Mouse (Mus musculus): ENCODE measurements around the gene Gtf3c2. TPM values are rescaled to one million over a fixed set of nuclear protein-coding genes. Genes with fewer than 3 reads are reported as not detected.

The Gtf3c2 gene
- 168 TPM for total RNA-seq (2023)

DNA sequence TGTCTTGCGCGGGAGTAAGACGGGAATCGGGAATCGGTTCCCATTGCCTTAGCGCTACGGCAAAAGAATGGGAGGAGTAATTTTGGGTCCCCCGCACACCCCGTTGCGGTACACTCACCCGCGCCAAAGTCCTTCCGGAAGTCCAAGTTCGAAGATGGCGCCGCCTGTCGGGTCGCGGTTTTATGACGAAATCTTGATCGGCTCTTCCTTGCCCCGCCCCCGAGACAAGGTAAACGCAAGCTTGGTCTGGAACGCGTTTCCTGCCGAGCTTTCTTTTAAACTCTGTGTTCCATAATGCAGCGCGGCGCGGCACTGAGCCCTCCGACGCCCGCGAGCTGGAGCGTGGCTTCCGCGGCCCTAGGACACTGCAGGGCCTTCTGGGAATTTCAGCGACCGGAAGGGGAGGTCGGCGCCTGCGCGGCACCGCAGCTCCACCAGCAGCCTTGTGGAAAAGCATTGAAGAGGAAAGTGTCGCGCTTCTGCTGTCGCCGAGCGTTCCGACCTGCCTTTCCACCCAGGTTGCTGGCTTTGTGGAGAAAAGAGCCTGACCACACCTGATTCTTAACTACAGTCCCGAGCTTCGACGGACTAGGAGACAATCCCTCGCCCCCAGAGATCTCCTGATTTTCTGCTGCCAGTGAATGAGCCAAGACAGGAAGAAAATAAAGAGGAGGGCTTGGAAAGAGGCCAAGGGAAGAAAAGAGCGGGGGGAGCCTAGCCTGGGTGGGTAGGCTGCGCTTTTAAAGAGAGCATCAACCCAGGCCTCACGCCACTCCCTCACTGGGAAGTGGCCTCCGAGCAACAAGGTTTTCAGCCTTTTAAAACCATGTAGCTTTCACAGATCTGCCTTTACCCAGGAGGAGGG, at the start of gene Gtf3c2, which contains the start of gene Gm29609:
Gene Gtf3c2, minus strand, starts transcription at position 379 of the 865 bp plus-strand sequence.
Gene Gm29609, minus strand, starts transcription at position 146 of the 865 bp plus-strand sequence.

DNA sequence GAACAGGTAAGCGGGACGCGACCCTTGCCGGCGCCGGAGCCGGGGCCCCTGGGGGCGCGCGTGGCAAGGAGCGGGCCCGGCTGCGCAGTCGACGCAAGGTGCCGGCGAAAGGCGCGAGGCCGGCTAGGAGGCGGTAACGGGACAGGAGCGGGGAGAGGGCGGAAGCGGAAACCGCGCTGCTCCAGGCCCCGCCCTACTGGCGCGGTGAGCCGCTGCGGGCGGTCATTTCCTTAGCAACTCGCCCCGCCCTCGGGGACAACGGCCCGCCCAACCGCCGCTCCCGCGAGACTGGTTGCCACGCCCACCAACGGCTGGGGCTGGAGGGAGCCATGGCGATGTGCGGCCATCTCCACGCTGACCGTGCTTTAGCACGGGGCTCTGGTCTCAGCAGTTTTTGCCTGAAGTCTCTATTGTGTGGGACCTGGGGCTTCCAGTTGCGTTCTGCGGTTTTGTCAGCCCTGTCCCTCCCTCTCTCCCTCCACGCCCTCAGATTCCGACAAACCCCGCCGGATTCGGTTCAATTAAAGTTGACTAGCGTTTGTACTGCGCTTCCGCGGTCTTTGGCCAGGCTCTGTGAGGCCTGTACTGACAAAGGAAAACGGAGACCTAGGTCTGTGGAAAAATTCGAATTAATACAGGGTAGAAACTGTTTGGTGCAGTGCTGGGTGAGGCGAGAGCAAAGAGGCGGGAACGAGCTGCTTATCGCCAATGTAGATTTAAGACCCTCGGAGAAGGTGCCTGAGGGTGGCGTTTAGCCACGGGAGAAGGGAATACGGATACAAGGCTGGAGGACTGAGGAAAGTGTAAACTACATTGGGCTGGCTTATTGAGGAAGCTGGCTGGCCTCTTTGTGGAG, 40.7 kb upstream of the Gtf3c2 start, which contains the start of gene Ppm1g:
Gene Ppm1g, minus strand, starts transcription at position 240 of the 856 bp plus-strand sequence.

DNA sequence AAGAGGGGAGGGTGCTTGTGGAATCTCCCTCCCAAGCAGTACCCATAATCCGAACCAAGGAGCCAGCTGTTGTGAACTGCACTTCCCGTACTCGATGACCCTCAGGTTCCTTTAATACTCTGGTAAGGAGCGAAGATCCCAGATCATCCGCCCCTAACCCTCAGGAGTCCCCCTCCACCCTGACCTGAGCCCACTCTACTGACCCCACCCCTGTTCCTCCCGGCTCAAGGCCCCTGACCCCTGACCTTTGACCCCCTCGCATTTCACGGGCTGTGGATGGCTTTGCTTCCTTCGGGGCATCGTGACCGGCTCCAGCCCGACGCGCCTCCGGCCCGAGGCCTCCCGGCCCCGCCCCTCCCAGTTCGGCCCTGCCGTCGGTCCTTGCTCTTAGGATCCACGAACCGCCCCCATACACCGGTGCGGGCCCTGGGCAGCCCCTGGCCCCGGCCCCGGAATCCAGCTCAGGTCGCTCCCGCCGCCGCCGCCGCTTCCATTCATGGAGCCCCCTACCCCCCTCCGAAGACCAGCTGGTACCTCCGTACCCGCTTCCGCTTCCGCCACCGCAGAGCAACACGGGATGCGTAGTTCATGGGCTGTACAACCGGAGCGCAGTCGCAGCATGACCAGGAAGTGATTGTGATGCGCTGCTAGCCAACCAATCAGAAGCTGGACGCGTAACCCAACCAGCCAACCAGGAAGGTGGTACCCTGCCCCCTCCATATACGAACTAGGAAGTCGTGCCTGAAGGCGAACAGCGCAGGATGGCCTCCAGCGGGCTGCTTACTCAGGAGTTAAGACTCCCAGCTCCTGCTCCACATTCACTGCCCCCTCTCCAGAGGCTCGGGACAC, 22.0 kb upstream of the Gtf3c2 start, which contains the start of gene Zfp513:
Gene Zfp513, minus strand, starts transcription at position 562 of the 849 bp plus-strand sequence.

DNA sequence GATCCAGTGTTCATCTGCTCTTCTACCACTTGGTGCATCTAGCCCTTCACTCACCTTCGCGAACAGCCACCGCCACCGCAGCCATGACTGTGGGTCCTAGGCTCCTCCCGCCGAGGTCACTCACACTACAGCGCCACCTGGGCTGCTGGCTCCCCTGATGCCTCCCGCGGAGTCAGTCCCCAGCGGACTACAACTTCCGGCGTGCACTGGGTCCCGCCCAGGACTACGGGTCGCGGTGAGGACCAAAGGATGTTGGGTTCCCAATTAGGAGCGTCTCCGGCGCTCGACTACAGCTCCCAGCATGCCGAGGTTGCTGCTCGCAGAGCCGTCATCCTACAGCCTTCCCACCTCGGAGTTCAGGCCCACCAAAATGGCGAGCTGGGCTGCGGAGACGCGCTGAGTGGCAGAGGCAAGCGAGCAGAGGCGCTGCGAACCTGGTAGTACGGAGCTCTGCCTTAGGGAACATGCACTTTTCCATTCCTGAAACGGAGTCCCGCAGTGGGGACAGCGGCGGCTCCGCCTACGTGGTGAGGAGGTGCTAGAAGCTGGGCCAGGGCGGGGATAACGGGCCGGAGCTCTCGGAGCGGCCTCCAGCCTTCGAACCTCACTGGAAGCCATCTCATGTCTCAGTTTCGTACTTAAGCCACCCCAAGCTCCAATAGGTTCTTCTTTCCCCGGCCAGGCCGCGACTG, 13.1 kb upstream of the Gtf3c2 start, which contains the start of the genes Snx17 and Eif2b4:
Gene Snx17, plus strand, starts transcription at position 289 of the 692 bp plus-strand sequence.
Gene Eif2b4, minus strand, starts transcription at position 492 of the 692 bp plus-strand sequence.

DNA sequence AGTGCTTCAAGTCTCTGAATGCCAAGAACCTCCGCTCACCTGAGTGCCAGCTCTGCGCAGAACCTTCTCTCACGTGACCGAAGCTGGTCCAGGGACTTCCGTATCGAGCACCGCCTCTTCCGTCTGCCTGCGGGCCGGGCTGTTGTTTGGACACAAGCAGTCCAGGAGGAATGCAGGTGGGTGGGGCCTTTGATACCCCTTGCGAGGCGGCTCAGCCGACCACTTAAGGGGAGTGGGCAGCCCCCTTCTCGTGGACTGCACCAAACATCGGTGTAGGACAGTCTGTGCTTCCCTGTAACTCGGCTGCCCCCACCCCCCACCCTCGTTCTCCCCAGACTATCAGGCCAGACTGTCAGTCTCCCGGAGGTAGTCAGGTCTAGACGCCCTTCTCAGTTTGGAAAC, 25.8 kb downstream of the Gtf3c2 start, which contains the start of gene Mpv17:
Gene Mpv17, minus strand, starts transcription at position 100 of the 402 bp plus-strand sequence.

DNA sequence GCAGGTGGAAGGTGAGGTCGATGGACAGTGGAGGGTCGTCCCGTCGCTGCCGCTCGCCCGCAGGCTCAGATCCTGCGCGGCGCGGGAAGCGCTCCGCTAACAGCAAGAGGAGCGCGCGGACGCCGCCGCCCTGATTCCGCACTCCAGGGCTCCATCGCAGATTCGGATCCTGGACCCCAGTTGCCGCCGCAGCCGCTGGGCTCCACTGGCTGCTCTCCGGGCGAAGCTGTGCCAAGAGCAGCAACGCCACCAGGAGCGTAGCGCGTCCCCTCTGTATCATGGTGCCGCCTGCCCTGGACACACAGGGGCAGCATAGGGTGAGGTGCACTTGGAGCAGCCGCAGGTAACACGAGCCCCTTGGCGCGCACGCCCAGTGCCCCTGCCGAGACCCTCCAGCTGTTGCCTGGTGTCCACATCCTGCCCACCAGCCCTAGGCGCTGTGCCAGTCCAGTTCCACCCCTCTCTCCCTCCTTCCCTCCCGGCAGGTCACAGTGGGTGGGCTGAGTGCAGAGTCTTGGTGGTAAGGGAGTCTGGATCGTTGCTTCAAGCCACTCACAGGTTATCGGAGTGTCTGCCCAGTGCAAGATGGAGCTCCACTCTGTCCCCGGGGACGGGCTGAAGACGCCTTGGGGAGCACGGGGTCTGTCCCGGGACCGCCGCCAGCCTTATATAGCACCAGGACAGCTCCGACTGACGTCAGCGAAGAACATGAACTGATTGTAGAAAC, 41.5 kb downstream of the Gtf3c2 start, which contains the start of gene Ucn:
Gene Ucn, minus strand, starts transcription at position 589 of the 727 bp plus-strand sequence.

DNA sequence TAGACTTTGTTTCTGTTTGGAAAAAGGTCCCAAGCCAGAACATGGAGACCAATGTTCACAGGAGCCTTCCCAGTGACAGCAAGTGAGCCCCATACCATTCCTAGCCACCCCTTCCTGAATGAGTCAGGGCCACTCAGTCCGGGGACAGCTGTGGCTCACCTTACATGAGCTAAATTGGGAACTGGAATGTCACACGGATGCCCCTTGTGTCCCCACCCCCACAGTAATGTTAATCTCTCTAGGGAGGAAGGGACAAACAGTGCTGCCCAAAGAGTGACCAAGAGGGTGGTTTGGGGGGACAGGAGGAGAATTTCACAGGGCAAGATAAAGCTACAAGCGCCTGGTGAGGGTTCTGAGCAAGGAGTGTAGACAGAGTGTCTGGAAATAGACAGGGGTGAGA, 63.6 kb downstream of the Gtf3c2 start, which contains the start of gene Trim54:
Gene Trim54, plus strand, starts transcription at position 359 of the 400 bp plus-strand sequence.

DNA sequence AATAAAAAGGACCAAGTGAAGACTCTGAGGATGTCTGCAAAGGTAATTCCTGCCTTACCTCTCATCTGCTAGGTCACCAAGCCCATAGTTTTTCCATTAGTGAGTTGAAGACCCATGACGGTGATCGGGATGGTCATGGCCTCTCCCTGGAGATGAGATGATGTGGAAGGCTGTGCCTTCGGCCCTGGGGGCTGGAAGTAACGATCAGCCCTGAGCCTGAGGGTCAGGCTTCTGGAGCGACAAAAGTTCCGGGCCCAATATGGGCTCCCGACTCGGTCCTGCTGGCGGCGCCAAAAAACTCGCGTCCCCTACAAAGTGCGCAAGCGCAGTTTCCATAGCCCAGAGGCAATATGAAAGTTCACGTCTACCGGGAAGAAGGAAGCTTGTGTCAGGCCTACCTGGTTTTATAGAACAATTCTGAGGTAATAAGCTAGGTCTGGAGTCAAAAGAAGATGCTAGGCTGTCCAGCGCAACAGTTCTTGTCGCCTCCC, 71.9 kb downstream of the Gtf3c2 start, which contains the start of gene Slc30a3:
Gene Slc30a3, minus strand, starts transcription at position 238 of the 491 bp plus-strand sequence.

Other genes with a start within 250 kb of the Gtf3c2 start
- gene Cgref1, start 234.6 kb downstream of the Gtf3c2 start, total RNA-seq (2023): not detected
- gene Preb, start 219.8 kb downstream of the Gtf3c2 start, total RNA-seq (2023): 163 TPM
- gene Tcf23, start 211.5 kb downstream of the Gtf3c2 start, total RNA-seq (2023): not detected
- gene Atraid, start 131.8 kb downstream of the Gtf3c2 start, total RNA-seq (2023): 32.9 TPM
- 9.5 TPM for gene Slc5a6, start 131.2 kb downstream of the Gtf3c2 start, total RNA-seq (2023)
- 50.3 TPM for gene Cad, start 125.4 kb downstream of the Gtf3c2 start, total RNA-seq (2023)
- not detected for gene Dnajc5g, start 73.9 kb downstream of the Gtf3c2 start, total RNA-seq (2023)
- gene Slc30a3, start 71.9 kb downstream of the Gtf3c2 start, total RNA-seq (2023): 1.3 TPM
- not detected for gene Trim54, start 63.4 kb downstream of the Gtf3c2 start, total RNA-seq (2023)
- gene Ucn, start 41.3 kb downstream of the Gtf3c2 start, total RNA-seq (2023): not detected
- gene Mpv17, start 25.9 kb downstream of the Gtf3c2 start, total RNA-seq (2023): 18.9 TPM
- 5.2 TPM for gene Gm29609, start 233 bp downstream of the Gtf3c2 start, total RNA-seq (2023)
- 68.5 TPM for gene Snx17, start 13.1 kb upstream of the Gtf3c2 start, total RNA-seq (2023)
- gene Eif2b4, start 13.3 kb upstream of the Gtf3c2 start, total RNA-seq (2023): 36.4 TPM
- 27.9 TPM for gene Zfp513, start 22.2 kb upstream of the Gtf3c2 start, total RNA-seq (2023)
- gene Ppm1g, start 40.5 kb upstream of the Gtf3c2 start, total RNA-seq (2023): 128 TPM
- 190 TPM for gene Nrbp1, start 60.7 kb upstream of the Gtf3c2 start, total RNA-seq (2023)
- not detected for gene Gm9970, start 61.1 kb upstream of the Gtf3c2 start, total RNA-seq (2023)
- 20.0 TPM for gene Krtcap3, start 71.5 kb upstream of the Gtf3c2 start, total RNA-seq (2023)
- gene Ift172, start 111.0 kb upstream of the Gtf3c2 start, total RNA-seq (2023): 15.1 TPM
- gene Fndc4, start 115.9 kb upstream of the Gtf3c2 start, total RNA-seq (2023): not detected
- gene Gckr, start 117.3 kb upstream of the Gtf3c2 start, total RNA-seq (2023): not detected